Mouse (Mus musculus) intestine, postnatal 0 days (tissue): ENCODE data around the gene Hmbs. TPM values are rescaled to one million over a fixed set of nuclear protein-coding genes. Genes with fewer than 3 reads are reported as not detected.

Experiments
- ATAC-seq: fragments of 200-750 bp; cut with Nextera tagmentation; 2 replicates; pipeline ENCODE4 v1.8.0; 2017; ENCODE audit warnings: mild to moderate bottlenecking, moderate TSS enrichment, moderate library complexity
- H3K27ac ChIP-seq: fragments of 300-500 bp; sonication (generic); 2 replicates; pipeline ENCODE4 v1.5.1; 2014; ENCODE audit warnings: mild to moderate bottlenecking, low read depth, low read length, moderate library complexity
- H3K27me3 ChIP-seq: fragments of 300-500 bp; sonication (generic); replicated peaks from 2 replicates; pipeline ENCODE4 v1.6.1; 2014; ENCODE audit warnings: low read length, mixed read lengths; ENCODE audit not compliant: control insufficient read depth, insufficient read depth
- H3K36me3 ChIP-seq: fragments of 300-500 bp; sonication (generic); 2 replicates; pipeline ENCODE4 v1.6.1; 2014; ENCODE audit warnings: mild to moderate bottlenecking, moderate library complexity; ENCODE audit not compliant: control insufficient read depth, insufficient read depth
- H3K4me1 ChIP-seq: fragments of 300-500 bp; sonication (generic); replicated peaks from 2 replicates; pipeline ENCODE4 v1.6.1; 2014; ENCODE audit warnings: antibody characterized with exemption, low read length, mixed read lengths; ENCODE audit not compliant: control insufficient read depth, insufficient read depth
- H3K4me2 ChIP-seq: fragments of 300-500 bp; sonication (generic); replicated peaks from 2 replicates; pipeline ENCODE4 v1.6.1; 2014; ENCODE audit warnings: low read depth, mild to moderate bottlenecking, moderate library complexity
- H3K4me3 ChIP-seq: fragments of 300-500 bp; sonication (generic); 2 replicates; pipeline ENCODE4 v1.5.1; 2014; ENCODE audit warnings: low read depth, low read length
- H3K9ac ChIP-seq: fragments of 300-500 bp; sonication (generic); 2 replicates; pipeline ENCODE4 v1.6.1; 2014; ENCODE audit warnings: mild to moderate bottlenecking, low read depth, low read length
- H3K9me3 ChIP-seq: fragments of 300-500 bp; sonication (generic); 2 replicates; pipeline ENCODE4 v1.6.1; 2016; ENCODE audit warnings: mixed run types; ENCODE audit not compliant: control insufficient read depth
- CTCF ChIP-seq: sonication (generic); IDR thresholded peaks from 2 replicates; pipeline ENCODE4 v1.5.1; 2016; ENCODE audit warnings: low read depth, mild to moderate bottlenecking, control low read depth, antibody characterized with exemption, moderate library complexity
- WGBS: fragments of 180-500 bp; shearing (Covaris S2); extraction: QIAGEN DNeasy Blood & Tissue Kit; methylation state at CpG from one replicate; pipeline ENCODE4 v1.1.7; 2014; 5-methylcytosine and 5-hydroxymethylcytosine counted together
- polyA plus RNA-seq: library from polyadenylated mRNA; unstranded; fragments of >200 nt; fragmentation: Nextera tagmentation; extraction: Ambion mirVana; gene quantifications from 2 replicates; pipeline ENCODE4 v1.2.1, GENCODE M21; 2015

Hmbs gene
- polyA plus RNA-seq, 1 experiment from 2014 or later: 60.1 TPM

DNA sequence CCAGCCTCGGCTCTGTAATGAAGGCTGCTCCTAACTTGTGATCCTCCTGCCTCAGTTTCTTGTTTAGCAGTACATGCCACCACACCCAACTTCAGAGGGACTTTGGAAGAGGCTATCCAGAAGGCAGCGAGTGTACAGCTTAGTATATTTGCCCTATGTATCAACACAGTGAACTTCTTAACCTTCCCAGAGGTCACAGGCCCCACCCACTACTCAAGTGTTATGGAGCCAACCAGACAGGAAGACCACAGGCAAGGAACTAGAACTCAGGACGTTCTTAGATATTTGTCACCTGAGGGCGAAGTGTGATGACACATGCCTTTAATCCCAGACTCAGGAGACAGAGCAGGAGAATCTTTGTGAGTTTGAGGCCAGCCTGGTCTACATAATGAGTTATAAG lies 3.6 kb upstream of the Hmbs start:
- no peak for ATAC-seq
- Histone ChIP-seq H3K4me1 (no peaks in the 10 kb centered on the region), H3K4me2 (no peak overlapping the region), H3K27me3 (no peaks in the 10 kb centered on the region), H3K9me3 (no peaks in the 10 kb centered on the region), H3K36me3 (peaks cover 52% of the 10 kb centered on the region), H3K9ac (no peak overlapping the region), H3K27ac (no peak overlapping the region), H3K4me3 (no peak overlapping the region)
- WGBS: 74% methylated on average over 4 of the region's 4 CpGs
- TF ChIP-seq CTCF: no peak

DNA sequence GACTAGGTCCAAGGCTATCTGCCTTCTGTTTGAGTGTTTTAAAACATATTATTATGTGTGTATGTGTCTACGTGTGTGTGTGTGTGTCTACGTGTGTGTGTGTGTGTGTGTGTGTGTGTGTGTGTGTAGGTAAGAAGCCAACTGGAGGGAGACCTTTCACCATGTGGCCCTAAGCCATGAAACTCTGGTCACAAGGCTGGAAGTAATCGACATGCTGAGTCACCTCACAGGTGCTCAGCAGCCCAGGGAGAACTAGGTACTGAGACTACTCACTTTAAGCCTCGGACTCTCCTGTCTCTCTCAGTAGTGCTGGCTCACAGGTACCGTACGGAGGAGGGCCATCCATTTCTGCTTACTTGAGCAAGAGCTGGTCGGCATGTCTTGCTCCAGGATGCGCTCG lies 3.1 kb upstream of the Hmbs start:
- no peak for TF ChIP-seq CTCF
- H3K27me3 ChIP-seq: no peaks in the 10 kb centered on the region
- H3K4me2 ChIP-seq: no peak overlapping the region
- no peak overlapping the region for H3K9ac ChIP-seq
- no peaks in the 10 kb centered on the region for H3K9me3 ChIP-seq
- no peak overlapping the region for H3K4me3 ChIP-seq
- 89% methylated on average over 9 of the region's 9 CpGs for WGBS
- no peaks in the 10 kb centered on the region for H3K4me1 ChIP-seq
- peaks cover 48% of the 10 kb centered on the region for H3K36me3 ChIP-seq
- no peak overlapping the region for H3K27ac ChIP-seq
- no peak for ATAC-seq

DNA sequence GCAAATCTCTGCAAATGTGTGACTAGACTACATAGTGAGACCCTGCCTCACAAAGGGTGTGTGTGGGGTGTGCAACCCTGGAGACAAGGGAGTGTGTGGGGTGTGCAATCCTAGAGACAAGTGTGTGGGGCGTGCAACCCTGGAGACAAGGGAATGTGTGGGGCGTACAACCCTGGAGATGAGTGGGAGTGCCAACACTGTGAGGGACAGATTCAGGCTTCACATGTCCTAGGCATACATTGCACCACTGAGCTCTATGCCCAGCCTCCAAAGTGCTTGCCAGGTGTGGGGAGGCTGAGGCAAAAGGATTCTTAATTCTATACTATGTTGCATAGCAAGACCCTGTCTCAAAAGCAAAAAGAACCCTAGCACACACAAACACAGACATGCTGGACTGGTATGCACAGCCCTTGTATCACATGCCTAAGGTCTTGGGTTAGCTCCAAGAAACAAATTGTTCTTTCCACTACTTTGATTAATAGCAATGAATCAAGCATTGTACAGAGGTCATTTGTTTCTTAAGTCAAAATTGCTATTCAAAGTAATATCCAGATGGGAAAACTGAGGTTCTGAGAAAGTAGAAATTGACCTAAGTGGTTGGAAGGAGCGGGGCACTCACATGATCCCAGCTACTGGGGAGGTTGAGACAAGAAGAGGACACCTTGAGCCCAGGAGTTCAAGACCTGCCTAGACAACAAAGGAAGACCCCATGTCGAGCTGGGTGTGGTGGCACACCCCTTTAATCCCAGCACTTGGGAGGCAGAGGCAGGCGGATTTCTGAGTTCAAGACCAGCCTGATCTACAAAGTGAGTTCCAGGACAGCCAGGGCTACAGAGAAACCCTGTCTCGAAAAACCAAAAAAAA lies 1.8 kb upstream of the Hmbs start:
- WGBS: 90% methylated on average over 6 of the region's 6 CpGs
- no peak for ATAC-seq

DNA sequence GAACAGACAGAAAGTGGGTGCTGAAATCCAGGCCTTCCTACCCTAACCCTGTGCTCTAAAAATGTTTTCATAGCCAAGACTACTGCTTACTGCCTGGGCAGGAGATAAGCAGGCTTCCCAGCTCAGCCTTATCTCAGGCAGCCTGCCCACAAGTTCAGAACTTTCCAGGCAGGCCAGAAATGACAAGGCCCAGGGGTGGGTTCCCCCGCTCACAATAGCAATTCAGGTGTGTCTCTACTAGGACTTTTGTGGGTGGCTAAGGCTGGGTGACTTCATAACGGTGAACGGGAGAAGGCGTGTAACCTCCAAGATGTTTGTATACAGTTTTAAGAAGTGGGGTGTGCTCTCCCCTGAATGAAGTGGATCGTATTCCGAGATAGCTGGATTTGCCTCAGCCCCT lies 738 bp downstream of the Hmbs start:
- ATAC-seq: 0 out of 2 replicates have a peak, but pooled peaks have one; percentile 1
- TF ChIP-seq CTCF: no peak
- H3K4me3 ChIP-seq: peak overlapping the region; percentile 86
- WGBS: 2% methylated on average over 6 of the region's 6 CpGs
- no peaks in the 10 kb centered on the region for H3K27me3 ChIP-seq
- peaks cover 34% of the 10 kb centered on the region for H3K36me3 ChIP-seq
- peak overlapping the region; percentile 95 for H3K27ac ChIP-seq
- peak overlapping the region; percentile 75 for H3K9ac ChIP-seq
- H3K9me3 ChIP-seq: no peaks in the 10 kb centered on the region
- H3K4me2 ChIP-seq: peak overlapping the region; percentile 83
- H3K4me1 ChIP-seq: no peaks in the 10 kb centered on the region

More for the DNA sequence above, 1.8 kb upstream of the Hmbs start:
- H3K9me3 ChIP-seq: no peaks in the 10 kb centered on the region
- no peak overlapping the region for H3K9ac ChIP-seq
- TF ChIP-seq CTCF: no peak
- H3K27ac ChIP-seq: no peak overlapping the region
- H3K27me3 ChIP-seq: no peaks in the 10 kb centered on the region
- H3K4me1 ChIP-seq: no peaks in the 10 kb centered on the region
- H3K4me2 ChIP-seq: no peak overlapping the region
- H3K36me3 ChIP-seq: peaks cover 40% of the 10 kb centered on the region
- no peak overlapping the region for H3K4me3 ChIP-seq

DNA sequence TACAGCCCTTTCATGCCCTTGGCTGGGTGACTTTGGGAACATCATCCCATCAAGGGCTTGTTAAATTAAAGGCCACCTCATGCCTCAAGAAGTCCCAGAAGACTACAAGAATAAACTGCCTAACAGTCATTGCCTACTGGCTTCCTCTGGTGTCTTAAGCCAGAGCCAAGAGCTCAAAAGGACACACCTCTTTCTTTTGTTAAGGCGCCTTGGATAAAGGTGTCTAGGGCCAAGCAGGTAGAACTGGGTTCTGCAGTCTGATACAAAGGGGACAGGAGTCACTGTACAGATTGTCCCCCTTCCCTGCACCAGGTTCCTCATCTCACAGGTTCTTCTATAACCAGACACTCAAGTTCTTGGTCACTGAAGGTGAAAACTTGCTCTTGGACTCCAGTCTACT lies 1.4 kb downstream of the Hmbs start:
- Histone ChIP-seq H3K9ac (no peak overlapping the region; the same call in 1 of the 2 replicates), H3K4me1 (no peaks in the 10 kb centered on the region), H3K36me3 (peaks cover 28% of the 10 kb centered on the region; the same call in 1 of the 2 replicates), H3K4me2 (peak overlapping the region; percentile 83), H3K9me3 (no peaks in the 10 kb centered on the region), H3K27ac (no peak overlapping the region), H3K4me3 (no peak overlapping the region), H3K27me3 (no peaks in the 10 kb centered on the region)
- no peak for TF ChIP-seq CTCF
- WGBS: 60% methylated on average over 1 of the region's 1 CpGs
- no peak for ATAC-seq

DNA sequence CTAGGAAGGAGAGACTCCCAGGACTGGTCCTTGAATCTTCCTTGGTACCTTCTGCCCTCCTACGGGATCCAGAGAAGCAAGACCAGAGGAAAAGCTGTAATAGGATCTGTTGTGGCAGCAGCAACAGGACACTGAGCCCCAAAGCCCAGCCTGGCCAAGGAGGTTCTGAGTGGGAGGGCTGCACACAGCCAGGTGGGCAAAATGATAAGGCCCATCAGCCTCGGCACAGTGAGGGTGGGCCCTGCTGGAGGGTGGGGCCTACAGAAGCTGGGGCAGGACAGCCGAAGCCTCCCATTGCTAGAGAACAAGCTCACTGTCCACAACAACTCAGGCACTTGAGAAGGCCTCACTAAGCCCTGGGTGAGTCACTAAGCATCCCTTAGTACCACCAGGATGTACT lies 1.9 kb downstream of the Hmbs start:
- Histone ChIP-seq H3K4me3 (no peak overlapping the region), H3K4me1 (no peaks in the 10 kb centered on the region), H3K4me2 (no peak overlapping the region), H3K9me3 (no peaks in the 10 kb centered on the region), H3K36me3 (peaks cover 23% of the 10 kb centered on the region; the same call in 1 of the 2 replicates), H3K27ac (no peak overlapping the region), H3K9ac (no peak overlapping the region), H3K27me3 (no peaks in the 10 kb centered on the region)
- no peak for ATAC-seq
- no peak for TF ChIP-seq CTCF
- 68% methylated on average over 3 of the region's 3 CpGs for WGBS
